Mouse (Mus musculus) spleen, adult 2 months (tissue): ENCODE measurements around the gene Gm44502.

Source experiments
- CTCF ChIP-seq: fragments of 200-500 bp; IDR thresholded peaks from 2 replicates; pipeline ENCODE4 v1.5.1; 2011; ENCODE audit warnings: mild to moderate bottlenecking, inconsistent platforms; ENCODE audit not compliant: insufficient read depth, insufficient read length, insufficient replicate concordance; ENCODE audit errors: extremely low read depth
- POLR2A ChIP-seq: fragments of 200-500 bp; IDR thresholded peaks from 2 replicates; pipeline ENCODE4 v1.6.1; 2011; ENCODE audit warnings: low read depth, low read length, inconsistent platforms

DNA sequence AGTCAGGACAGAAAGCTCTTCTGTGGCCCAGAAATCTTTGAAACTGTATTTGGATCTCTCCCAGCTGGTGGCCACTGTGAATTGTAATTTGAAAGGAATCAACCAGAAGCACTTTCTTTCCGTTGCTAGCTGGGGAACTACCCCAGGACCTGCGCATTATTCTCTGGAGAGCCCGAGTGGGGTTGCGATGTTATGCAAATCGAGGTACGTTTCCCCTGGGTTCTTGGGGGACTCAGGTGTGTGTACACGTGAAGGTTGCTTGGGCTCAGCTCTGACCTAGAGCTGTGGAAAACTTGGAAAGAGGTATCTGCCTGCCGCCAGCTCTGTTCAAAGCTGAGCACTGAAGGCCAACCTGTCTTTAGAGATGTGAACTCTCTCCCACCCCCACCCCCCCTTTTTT, 48.3 kb upstream of the Gm44502 start:
- TF ChIP-seq CTCF (no peak), POLR2A (no peak)
